Mouse (Mus musculus): Measurements from ENCODE around the gene Pth1r. TPM values are rescaled to one million over a fixed set of nuclear protein-coding genes. Genes with fewer than 3 reads are reported as not detected.
A peak's percentile ranks its signal among the peaks of the same experiment; 100 is the strongest.

Pth1r gene
- polyA plus RNA-seq, 1 experiment from 2014 or later = 76.6 TPM

GRCm38 (mm10) chr9:110699574-110699973 lies 47.4 kb downstream of the Pth1r start:
- no peaks in the 10 kb centered on the region for H3K4me1 ChIP-seq (replicated peaks)
- ATAC-seq (ENCODE audit: insufficient number of reproducible peaks, insufficient read depth, low FRiP score, low TSS enrichment, low read depth) = no peak
- H3K4me2 ChIP-seq = no peak overlapping the region
- no peaks in the 10 kb centered on the region for H3K27me3 ChIP-seq
- no peak overlapping the region for H3K4me3 ChIP-seq (replicated peaks)
- WGBS = 91% methylated on average over 3 of the region's 3 CpGs
- H3K9me3 ChIP-seq = no peaks in the 10 kb centered on the region
- no peak overlapping the region for H3K27ac ChIP-seq
- peaks cover 34% of the 10 kb centered on the region for H3K36me3 ChIP-seq
- no peak overlapping the region for H3K9ac ChIP-seq (replicated peaks)

DNA sequence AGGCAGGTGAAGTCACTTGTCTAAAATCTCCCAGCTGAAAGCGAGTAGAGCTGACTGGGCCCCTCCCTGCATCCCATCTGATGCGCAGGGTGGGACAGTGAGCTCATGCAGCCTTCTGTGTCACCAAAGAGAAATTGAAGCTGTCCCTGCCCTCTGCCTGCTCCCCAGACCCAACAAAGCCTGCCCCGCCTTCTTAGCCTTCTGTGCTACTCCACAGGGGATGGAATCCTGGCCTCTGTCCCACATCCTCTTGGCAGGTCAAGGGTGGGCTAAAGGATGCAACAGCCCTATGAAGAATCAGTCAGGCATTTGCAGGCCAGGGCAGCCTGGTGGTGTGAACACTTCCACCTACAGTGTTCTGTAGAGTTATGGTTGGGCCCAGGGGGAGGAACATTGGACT lies 49.5 kb downstream of the Pth1r start:
- no peak overlapping the region for H3K27ac ChIP-seq
- WGBS = 89% methylated on average over 3 of the region's 3 CpGs
- H3K27me3 ChIP-seq = no peaks in the 10 kb centered on the region
- H3K4me2 ChIP-seq = no peak overlapping the region
- H3K4me1 ChIP-seq (replicated peaks) = no peaks in the 10 kb centered on the region
- H3K9ac ChIP-seq (replicated peaks) = no peak overlapping the region
- peaks cover 41% of the 10 kb centered on the region for H3K36me3 ChIP-seq
- no peaks in the 10 kb centered on the region for H3K9me3 ChIP-seq
- no peak overlapping the region for H3K4me3 ChIP-seq (replicated peaks)
- no peak for ATAC-seq (ENCODE audit: insufficient number of reproducible peaks, insufficient read depth, low FRiP score, low TSS enrichment, low read depth)

DNA sequence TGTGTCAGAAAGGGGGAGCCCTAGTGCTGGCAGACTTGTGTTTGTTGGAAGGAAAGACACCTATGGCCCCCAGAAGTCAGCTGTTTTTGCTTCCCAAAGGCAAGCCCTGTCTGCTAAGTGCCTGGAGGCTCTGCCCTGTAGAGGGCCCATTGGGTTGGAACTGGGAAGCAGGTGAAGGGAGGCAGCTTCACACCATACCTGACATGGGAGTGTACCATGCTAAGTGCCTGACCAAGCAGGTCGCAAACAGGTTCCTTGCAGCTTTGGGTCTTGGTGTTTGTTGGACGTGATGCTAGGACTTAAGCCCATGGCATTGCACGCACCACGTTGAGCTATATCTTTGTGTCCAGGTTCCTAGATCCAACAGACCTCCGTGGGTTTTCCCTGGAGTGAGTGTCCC lies 50.5 kb downstream of the Pth1r start:
- no peak overlapping the region for H3K9ac ChIP-seq (replicated peaks)
- H3K27ac ChIP-seq = no peak overlapping the region
- no peak overlapping the region for H3K4me3 ChIP-seq (replicated peaks)
- H3K9me3 ChIP-seq = no peaks in the 10 kb centered on the region
- no peaks in the 10 kb centered on the region for H3K4me1 ChIP-seq (replicated peaks)
- peaks cover 38% of the 10 kb centered on the region for H3K36me3 ChIP-seq
- no peaks in the 10 kb centered on the region for H3K27me3 ChIP-seq
- ATAC-seq (ENCODE audit: insufficient number of reproducible peaks, insufficient read depth, low FRiP score, low TSS enrichment, low read depth) = no peak
- no peak overlapping the region for H3K4me2 ChIP-seq
- 95% methylated on average over 5 of the region's 5 CpGs for WGBS

DNA sequence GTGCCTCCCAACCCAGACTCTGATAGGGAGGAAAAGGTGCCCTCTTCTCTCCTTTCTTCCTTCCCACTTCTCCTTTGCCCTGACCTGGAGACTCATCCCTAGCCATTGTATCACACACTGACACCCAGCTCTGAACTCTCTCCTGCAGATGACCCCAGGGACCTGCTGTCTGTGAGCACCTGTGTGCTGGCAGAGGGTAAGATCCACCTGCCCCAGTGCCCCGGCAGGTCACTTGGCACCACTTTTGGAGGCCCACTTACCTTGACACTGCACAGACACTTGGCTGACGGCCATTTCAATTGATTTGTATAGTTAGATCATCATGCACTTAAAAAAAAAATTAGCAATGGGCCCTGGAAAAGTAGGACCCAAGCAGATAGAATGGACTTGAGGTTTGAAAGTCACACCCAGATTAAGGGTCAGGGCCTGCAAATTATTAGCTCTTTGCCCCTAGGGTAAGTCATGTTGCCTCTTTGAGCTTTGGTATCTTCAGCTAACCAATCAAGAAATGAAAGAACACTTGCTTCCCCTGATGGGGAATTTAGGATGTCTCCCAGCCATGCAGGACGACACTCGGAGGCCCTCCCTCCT lies 51.7 kb downstream of the Pth1r start:
- no peaks in the 10 kb centered on the region for H3K4me1 ChIP-seq (replicated peaks)
- peaks cover 35% of the 10 kb centered on the region for H3K36me3 ChIP-seq
- no peak overlapping the region for H3K9ac ChIP-seq (replicated peaks)
- H3K4me2 ChIP-seq = no peak overlapping the region
- no peak overlapping the region for H3K4me3 ChIP-seq (replicated peaks)
- 81% methylated on average over 4 of the region's 4 CpGs for WGBS
- H3K27me3 ChIP-seq = no peaks in the 10 kb centered on the region
- H3K27ac ChIP-seq = no peak overlapping the region
- H3K9me3 ChIP-seq = no peaks in the 10 kb centered on the region
- no peak for ATAC-seq (ENCODE audit: insufficient number of reproducible peaks, insufficient read depth, low FRiP score, low TSS enrichment, low read depth)

GRCm38 (mm10) chr9:110689261-110689779 lies 57.6 kb downstream of the Pth1r start:
- no peaks in the 10 kb centered on the region for H3K27me3 ChIP-seq
- 89% methylated on average over 8 of the region's 8 CpGs for WGBS
- ATAC-seq (ENCODE audit: insufficient number of reproducible peaks, insufficient read depth, low FRiP score, low TSS enrichment, low read depth) = no peak
- H3K9me3 ChIP-seq = no peaks in the 10 kb centered on the region
- H3K4me2 ChIP-seq = no peak overlapping the region
- no peak overlapping the region for H3K27ac ChIP-seq
- H3K4me1 ChIP-seq (replicated peaks) = peaks cover 4% of the 10 kb centered on the region; the same call in 1 of the 2 replicates
- no peak overlapping the region for H3K9ac ChIP-seq (replicated peaks)
- no peak overlapping the region for H3K4me3 ChIP-seq (replicated peaks)
- peaks cover 9% of the 10 kb centered on the region; the same call in 1 of the 2 replicates for H3K36me3 ChIP-seq

GRCm38 (mm10) chr9:110687846-110688245 lies 59.1 kb downstream of the Pth1r start:
- Histone ChIP-seq H3K36me3 (no peaks in the 10 kb centered on the region), H3K4me2 (no peak overlapping the region), H3K9me3 (no peaks in the 10 kb centered on the region), H3K4me1 (replicated peaks) (peaks cover 17% of the 10 kb centered on the region), H3K27me3 (no peaks in the 10 kb centered on the region), H3K9ac (replicated peaks) (no peak overlapping the region), H3K4me3 (replicated peaks) (no peak overlapping the region), H3K27ac (no peak overlapping the region)
- no peak for ATAC-seq (ENCODE audit: insufficient number of reproducible peaks, insufficient read depth, low FRiP score, low TSS enrichment, low read depth)
- WGBS = 77% methylated on average over 2 of the region's 2 CpGs

DNA sequence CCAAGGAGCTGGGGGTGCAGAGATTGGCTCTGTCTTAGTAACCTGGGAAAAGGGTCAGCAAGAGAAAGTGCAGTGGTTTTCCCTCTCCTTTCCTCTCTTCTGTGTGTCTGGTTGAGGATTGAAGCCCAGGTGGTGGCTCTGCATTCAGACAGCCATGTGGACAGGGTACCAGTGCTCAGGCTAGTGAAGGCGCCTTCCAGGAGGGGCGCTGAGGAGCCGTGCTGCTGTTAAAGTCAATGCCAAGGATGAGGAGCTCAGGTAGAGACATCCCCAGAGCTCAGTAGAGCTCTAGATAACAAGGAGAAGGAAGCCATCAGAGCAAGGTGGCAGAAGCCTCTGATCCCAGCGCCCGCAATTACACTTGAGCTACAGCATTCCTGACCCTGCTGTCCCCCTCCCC lies 59.9 kb downstream of the Pth1r start:
- no peak overlapping the region for H3K27ac ChIP-seq
- WGBS = 64% methylated on average over 5 of the region's 5 CpGs

DNA sequence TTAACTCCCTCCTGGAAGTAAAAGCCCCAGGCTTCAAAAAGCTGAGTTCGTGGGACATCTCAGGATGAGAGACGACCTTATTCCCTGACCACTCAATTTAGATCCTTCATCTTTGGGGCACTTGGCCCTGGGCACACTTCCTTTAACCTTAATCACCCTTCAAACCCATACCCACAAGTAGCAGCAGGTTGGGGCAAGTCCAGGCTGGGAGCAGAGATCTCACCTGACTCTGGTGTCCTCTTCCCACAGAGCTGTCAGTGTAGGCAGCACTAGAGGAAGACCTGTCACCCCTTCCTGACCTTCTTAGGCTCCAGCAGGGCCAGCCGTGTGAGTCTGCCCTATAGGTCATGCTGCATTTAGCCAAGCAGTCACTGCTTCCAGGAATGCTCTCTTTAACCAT lies 60.5 kb downstream of the Pth1r start:
- peaks cover 23% of the 10 kb centered on the region for H3K4me1 ChIP-seq (replicated peaks)
- ATAC-seq (ENCODE audit: insufficient number of reproducible peaks, insufficient read depth, low FRiP score, low TSS enrichment, low read depth) = no peak
- no peaks in the 10 kb centered on the region for H3K27me3 ChIP-seq
- no peak overlapping the region for H3K27ac ChIP-seq
- H3K9me3 ChIP-seq = no peaks in the 10 kb centered on the region
- H3K36me3 ChIP-seq = no peaks in the 10 kb centered on the region
- no peak overlapping the region for H3K4me3 ChIP-seq (replicated peaks)
- WGBS = 53% methylated on average over 3 of the region's 3 CpGs
- no peak overlapping the region for H3K9ac ChIP-seq (replicated peaks)
- H3K4me2 ChIP-seq = no peak overlapping the region

More for the DNA sequence above, 59.9 kb downstream of the Pth1r start:
- Histone ChIP-seq H3K27me3 (no peaks in the 10 kb centered on the region), H3K4me3 (replicated peaks) (no peak overlapping the region), H3K4me2 (no peak overlapping the region), H3K9me3 (no peaks in the 10 kb centered on the region), H3K9ac (replicated peaks) (no peak overlapping the region), H3K36me3 (no peaks in the 10 kb centered on the region), H3K4me1 (replicated peaks) (peaks cover 20% of the 10 kb centered on the region)
- ATAC-seq (ENCODE audit: insufficient number of reproducible peaks, insufficient read depth, low FRiP score, low TSS enrichment, low read depth) = no peak

DNA sequence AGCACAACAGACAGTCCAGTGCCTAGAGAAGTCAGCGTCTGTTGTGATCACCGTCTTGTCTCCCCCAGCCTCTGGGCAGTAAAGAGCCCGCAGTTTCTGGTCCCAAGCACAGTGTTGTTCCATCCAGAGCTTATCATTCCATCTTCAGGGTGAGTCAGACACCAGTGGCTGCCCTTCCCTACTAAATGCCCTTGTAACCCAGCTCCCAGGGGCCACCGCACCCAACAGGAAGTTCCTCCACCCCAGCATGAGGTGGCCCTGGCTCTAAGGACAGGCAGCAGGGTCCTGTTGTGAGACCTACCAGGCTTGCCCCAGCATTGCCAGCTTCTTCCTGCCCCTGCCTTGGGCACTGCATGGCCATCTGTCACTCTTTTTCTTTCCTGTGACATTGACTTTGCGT lies 61.4 kb downstream of the Pth1r start:
- no peaks in the 10 kb centered on the region for H3K9me3 ChIP-seq
- ATAC-seq (ENCODE audit: insufficient number of reproducible peaks, insufficient read depth, low FRiP score, low TSS enrichment, low read depth) = no peak
- H3K9ac ChIP-seq (replicated peaks) = no peak overlapping the region
- H3K4me1 ChIP-seq (replicated peaks) = peaks cover 26% of the 10 kb centered on the region
- no peaks in the 10 kb centered on the region for H3K27me3 ChIP-seq
- 84% methylated on average over 5 of the region's 5 CpGs for WGBS
- no peak overlapping the region for H3K27ac ChIP-seq
- H3K36me3 ChIP-seq = no peaks in the 10 kb centered on the region
- H3K4me2 ChIP-seq = no peak overlapping the region
- H3K4me3 ChIP-seq (replicated peaks) = no peak overlapping the region

- Histone ChIP-seq H3K4me3 (replicated peaks) (no peak overlapping the region), H3K27me3 (no peaks in the 10 kb centered on the region), H3K27ac (no peak overlapping the region), H3K9me3 (no peaks in the 10 kb centered on the region), H3K4me1 (replicated peaks) (peaks cover 26% of the 10 kb centered on the region), H3K4me2 (no peak overlapping the region), H3K36me3 (no peaks in the 10 kb centered on the region), H3K9ac (replicated peaks) (no peak overlapping the region)
- ATAC-seq (ENCODE audit: insufficient number of reproducible peaks, insufficient read depth, low FRiP score, low TSS enrichment, low read depth) = no peak
- WGBS = 85% methylated on average over 8 of the region's 8 CpGs
Observed at GRCm38 (mm10) chr9:110685187-110685586, 61.8 kb downstream of the Pth1r start.

DNA sequence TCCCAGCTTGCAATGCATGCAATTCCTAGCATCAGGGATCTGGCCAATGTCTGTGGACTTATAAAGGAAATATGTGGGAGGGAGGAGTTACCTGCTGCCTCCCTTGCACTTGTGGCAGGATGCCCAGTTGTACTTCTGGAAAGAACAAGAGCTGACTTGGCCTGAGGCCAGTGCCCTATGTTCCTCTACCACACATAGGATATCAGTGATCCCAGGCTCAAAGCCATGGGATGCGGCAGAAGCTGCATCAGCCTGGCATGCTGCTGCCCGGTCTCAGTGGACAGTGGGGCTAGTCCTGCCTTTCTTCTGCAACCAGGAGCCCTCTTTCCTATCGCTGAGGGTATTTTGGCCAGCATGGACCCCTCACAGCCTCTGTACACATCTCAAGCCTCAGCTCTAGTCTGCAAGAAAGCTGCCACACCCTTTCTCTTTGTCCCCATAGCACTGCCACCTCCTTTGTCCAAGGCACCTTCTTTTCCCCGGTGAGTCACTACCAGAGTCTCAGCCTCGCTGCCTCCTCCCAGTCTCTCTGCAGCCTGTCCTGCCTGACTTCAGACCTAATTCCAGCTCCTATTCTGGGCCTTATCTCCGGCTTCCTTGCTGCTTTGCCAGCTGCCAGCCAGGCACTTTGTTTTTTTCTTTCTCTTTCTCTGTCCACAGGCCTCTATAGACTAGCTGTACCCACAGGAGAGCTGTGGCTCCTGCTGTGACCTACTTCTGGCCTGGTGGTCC lies 62.7 kb downstream of the Pth1r start:
- Histone ChIP-seq H3K27me3 (no peaks in the 10 kb centered on the region), H3K4me3 (replicated peaks) (no peak overlapping the region), H3K4me1 (replicated peaks) (peaks cover 26% of the 10 kb centered on the region), H3K4me2 (no peak overlapping the region), H3K9ac (replicated peaks) (no peak overlapping the region), H3K36me3 (no peaks in the 10 kb centered on the region), H3K9me3 (no peaks in the 10 kb centered on the region), H3K27ac (peak overlapping the region; percentile 45; the same call in 1 of the 2 replicates)
- 90% methylated on average over 6 of the region's 6 CpGs for WGBS
- no peak for ATAC-seq (ENCODE audit: insufficient number of reproducible peaks, insufficient read depth, low FRiP score, low TSS enrichment, low read depth)

Measured in limb, embryonic 12.5 days (tissue).